Mouse (Mus musculus): ENCODE data around the gene Lefty2.

DNA sequence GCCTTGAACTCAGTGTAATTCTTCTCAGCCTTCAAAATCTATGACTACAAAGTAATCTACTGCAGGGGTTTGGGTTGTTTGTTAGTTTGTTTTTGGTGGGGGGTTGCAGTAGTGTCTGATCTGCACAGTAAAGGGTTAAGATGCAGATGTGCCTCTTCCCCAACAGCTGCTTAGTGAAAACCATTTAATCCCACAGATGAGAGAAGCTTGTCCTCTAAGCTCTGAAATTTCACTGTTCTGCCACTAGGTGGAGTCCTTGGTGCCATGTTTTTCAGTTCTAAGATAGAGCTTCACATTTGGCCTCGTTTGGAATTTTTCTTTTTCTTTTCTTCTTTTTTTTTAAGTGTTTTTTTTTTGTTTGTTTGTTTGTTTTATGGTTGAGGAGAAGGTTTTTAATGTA, 29.3 kb upstream of the Lefty2 start:
- TF ChIP-seq POLR2A (IDR thresholded peaks at IDR 0.05; ENCODE audit: insufficient read length, low read depth) (no peak), POLR2AphosphoS2 (IDR thresholded peaks at IDR 0.05; ENCODE audit: insufficient read length, low read depth) (no peak), TCF3 (IDR thresholded peaks at IDR 0.05; ENCODE audit: insufficient read length, low read depth) (no peak), REST (IDR thresholded peaks at IDR 0.05; ENCODE audit: insufficient read depth, insufficient read length) (no peak), MYOG (IDR thresholded peaks at IDR 0.05; ENCODE audit: control insufficient read depth in 1 of 3, insufficient read depth in 1 of 3, insufficient read length in 2 of 3, low read depth in 2 of 3) (no peak)

Data from myocyte (in vitro differentiated cells).